Mouse (Mus musculus) heart, adult 18-20 months (tissue): ENCODE measurements at regions not wholly inside any gene's neighbourhood (a gene's known extent, or its start where the extent isn't known, plus 50 kb on each side); places are given as distances from the start of the nearest gene placed in this dataset.

ENCODE experiments used
- DNase-seq, 2 experiments: peaks; one replicate each; pipeline ENCODE4 v3.0.0; 2021 to 2022; ENCODE audit warnings: mixed read lengths in 1 of 2

DNA sequence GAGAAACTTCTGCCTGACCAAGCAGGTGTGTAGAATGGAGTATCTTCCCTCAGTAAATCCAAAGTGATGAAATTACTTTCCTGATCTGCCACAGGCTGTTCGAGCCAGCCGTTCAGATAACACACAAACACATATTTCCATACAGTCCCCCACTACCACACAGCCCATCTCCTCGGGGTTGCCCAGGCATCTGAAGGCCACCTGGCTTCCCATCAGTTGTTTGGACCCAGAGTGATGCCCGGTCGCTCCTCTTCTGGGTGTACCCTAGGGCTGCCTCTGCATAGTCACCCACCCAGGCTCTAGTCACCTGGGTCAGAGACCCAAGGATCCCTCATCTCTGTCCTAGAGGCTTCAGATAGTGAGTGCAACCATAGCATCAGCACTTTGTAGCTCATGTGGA is 107.9 kb downstream of the CK137956 start:
- no peak for DNase-seq

DNA sequence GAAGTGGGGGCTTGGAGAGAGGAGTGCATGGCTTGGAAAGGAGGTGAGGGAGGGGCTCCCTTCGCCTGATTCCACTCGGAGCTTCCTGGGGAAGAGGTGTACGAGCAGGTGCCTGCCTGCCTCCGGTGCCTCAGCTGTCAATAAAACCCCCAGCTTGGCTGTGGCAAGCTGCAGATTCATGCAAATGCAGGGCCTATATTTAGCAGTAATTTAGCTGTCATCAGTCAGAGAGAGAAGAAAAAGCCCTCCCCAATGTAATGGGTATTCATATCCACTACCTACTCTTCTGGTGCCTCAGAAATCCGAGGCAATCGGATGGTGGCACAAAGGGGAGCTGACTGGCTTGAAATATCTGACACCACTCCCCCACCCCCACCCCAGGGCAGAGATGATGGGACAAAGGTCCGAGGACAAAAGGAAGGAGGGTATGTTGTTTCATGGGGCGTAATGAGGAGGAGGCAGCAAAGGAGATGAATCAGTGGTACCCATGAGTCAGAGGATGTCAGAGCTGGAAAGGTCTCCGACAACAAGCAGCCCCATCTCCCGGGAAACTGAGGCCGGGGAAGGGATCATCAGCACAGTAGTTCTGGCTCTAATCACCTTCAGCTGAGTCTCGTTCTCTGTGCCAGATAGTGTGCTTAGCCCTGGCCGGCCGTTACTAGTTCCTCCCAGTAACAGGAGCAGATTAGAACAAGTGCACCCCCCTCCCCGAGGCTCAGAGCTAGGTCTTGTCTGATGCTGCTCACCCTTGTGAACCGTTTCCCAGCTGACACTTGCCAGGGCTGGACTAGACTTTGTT is 109.2 kb downstream of the CK137956 start:
- DNase-seq = no peak

DNA sequence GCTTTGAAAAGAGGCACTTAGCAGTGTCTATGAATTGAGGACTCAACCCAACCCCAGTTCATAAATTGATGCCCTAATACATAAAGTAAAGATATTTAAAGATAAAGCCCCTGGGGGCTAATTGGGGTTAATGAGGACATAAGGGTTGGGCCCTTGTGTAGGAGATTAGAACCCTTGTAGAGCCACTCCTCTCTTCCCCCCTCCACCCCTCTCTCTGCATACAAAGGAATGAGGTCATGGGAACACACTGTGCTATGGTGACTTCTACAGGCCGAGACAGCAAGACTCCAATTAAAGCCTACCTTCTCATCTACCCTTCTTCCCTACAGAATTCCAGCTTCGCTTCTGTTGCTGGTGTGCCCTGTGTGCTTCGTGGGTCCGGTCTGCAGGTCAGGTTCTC is 110.5 kb downstream of the CK137956 start:
- no peak for DNase-seq

DNA sequence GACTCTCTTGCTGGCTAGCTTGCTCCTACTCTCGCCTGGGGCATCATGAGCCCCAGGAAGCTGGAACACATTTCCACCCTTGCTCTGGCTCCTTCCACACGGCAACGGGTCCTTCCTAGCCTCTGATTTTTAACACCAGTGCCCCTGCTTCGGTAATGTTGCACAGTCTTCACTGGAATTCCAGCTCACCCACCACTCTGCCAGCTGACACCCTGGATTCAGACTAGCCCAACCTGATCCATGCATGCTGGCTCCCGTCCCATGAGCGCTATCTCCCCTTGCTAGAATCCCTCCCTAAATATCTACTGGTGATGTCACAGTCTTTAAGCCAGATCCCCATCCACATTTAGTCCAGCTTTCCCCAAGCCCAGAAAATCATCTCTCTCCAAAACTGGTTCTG is 111.2 kb downstream of the CK137956 start:
- no peak for DNase-seq

DNA sequence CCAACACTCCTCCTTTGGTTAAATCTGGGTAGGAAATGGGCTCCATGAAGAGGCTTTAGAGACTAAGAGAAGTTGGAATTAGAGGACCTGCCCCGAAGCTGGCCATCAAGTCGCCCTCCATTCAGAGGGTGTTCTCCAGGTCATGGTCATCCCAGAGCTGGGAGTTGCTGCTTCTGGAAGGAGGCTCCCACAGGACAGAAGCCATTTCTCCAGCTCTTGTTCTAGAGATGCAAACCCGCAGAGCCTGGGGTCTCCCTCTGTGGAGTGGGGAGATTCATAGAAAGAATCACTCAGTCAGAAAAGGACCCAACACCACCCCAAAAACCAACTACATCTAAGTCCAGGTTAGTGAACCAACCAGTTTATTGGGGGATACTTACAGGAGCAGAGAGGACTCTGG is 112.2 kb downstream of the CK137956 start:
- DNase-seq = no peak

DNA sequence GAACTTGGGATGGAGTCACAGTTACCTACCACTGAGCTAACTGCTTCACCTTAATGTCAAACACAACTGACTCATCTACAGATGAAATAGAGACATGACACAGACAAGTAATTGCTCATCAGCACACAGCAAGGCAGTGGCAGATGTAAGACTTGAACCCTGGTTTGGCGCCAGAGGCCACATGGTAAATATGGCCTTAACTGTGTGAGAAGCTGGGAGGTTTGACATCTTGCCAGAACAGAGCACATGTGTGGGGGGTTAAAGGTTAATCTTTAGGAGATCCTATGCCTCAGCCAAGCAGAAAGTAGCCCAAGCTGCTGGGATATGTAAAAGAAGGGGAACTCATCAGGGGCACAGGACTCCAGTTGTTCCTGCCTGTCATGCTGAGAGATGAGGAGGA is 114.9 kb downstream of the CK137956 start:
- DNase-seq = no peak

DNA sequence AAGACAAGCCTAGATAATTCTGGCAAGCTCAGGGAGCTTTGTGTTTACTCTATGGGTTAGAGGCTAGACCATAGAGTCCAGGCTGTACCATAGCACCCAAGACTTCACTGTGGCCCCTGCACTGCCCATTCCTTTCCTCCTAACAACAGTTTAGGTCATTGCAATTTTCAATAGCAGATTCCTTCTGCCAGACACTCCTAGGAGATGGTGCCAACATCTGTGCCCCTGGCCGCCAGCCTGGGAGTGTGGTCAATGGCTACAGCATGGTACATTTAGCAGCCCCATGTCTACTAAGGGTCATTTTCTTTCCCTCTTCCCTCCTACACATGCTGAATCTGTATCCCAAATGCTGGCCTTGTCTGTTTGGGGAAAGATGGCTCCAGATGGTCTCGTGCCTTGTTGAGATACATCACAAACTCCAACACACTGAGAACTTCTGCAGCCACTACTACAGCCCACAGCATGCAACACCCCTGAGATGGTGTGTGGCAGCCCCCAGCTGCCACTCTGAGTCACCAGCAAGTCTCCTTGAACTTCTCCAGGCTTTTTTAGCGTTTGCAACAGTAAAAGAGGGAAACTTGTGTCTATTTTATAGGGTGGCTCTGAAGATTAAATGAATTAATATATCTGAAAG is 115.9 kb downstream of the CK137956 start:
- no peak for DNase-seq

DNA sequence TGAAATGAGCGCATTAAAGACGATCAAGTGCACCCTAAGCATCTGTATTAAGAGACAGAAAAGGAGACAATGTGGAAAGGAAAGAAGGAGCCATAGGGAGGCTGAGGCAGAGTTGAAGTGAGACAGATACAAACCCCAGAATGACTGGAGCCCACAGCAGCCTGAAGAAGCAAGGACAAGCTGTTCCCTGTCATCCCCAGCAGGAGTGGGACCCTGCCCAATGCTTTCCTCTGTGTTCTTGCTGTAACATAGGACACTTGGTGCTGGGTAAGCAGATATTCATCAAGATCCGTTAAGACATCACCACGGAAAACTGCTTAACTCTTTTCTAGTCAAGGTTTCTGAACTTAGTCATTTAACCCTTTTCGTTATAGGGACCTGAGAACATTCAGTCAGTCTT is 121.4 kb downstream of the CK137956 start:
- DNase-seq = no peak

DNA sequence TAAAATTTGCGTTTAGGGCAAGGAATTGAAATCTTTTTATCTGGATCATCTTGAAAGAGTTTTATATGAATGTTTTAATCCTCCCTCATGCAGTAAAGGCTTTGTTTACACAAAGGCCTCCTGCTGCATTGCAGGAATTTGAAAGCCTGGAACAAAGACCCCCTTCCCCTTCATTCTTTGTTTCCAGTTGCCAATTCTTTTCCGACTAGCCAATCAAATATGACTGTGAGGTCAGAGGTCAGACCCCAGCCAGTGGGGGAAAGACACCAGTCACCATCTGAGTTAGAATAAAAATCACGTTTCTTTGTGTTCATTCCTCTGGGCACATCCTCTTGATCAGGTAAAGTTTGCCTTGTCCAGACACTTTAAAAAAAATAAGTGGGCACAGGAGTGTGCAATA is 124.4 kb downstream of the CK137956 start:
- no peak for DNase-seq

DNA sequence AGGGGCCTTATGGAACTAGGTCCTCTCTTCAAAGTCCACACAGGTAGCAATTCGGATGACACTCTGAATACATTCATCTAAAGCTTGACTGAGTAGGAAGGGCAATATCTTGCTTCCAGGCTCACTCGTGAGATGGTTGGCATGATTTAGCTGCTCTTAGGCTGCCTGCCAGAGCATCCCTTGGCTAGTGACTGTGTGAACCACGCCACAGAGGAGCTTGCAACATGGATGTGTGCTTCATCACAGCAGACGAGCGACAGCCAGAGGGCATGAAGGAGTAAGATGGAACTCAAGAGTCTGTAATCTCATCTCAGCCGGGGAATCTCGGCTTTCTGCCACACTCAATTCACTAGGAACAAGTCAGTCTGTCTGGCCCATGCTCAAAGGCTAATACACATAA is 127.3 kb downstream of the CK137956 start:
- no peak for DNase-seq

DNA sequence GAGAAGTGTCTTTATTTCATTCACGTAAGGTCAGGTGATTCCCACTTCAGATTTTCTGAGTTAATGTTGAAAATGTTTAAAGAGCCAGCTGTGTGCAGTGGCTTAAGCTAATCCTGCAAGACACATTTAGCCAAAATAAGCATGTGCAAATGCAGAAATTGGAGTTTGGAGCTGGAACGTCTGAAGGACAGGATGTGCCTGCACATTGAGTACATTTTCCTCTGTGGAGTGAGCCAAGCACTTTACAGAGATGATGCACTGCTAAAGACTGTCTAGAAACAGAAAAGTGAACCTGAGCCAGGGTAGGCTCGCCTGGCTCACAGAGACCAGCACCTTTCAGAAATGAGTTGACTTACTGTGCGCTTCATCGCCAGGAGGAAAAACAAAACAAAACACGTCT is 137.1 kb downstream of the CK137956 start:
- no peak for DNase-seq

DNA sequence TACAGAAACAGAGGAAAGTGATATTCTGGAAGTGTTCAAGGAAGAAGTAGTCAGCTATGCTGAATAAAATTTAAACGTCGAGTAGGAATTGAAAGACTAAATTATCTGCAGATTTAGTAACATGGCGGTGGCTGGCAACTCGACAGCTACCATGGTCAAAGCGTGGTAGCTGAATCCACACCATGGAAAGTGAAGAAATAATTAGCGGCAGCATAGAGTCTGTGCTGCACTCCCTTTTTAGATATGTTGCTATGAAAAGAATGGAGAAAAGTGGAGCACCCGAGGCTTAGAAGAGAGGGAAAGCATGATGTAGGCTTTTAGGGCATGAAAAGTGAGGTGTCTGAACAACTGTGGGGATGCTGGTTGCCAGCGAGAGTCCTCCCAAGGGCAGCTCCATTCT is 143.8 kb downstream of the CK137956 start:
- no peak for DNase-seq

DNA sequence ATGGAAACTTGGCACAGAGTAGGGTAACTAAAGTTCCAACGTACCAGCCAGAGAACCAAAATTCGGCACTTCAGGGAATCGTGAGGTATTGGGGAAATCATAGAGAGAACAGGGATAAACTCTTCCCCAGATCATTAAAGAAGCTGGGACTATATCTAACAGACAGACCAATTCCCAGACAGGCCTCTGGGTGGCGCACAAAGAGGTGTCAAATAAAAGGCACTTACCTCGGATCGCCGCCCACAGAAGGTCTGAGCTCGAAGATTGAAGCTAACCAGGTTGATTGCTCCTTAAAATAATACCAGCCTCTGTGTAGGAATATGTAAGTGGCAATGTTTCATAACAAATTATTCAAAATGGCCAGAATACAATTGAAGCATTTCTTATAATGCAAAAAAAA is 151.2 kb downstream of the CK137956 start:
- no peak for DNase-seq

DNA sequence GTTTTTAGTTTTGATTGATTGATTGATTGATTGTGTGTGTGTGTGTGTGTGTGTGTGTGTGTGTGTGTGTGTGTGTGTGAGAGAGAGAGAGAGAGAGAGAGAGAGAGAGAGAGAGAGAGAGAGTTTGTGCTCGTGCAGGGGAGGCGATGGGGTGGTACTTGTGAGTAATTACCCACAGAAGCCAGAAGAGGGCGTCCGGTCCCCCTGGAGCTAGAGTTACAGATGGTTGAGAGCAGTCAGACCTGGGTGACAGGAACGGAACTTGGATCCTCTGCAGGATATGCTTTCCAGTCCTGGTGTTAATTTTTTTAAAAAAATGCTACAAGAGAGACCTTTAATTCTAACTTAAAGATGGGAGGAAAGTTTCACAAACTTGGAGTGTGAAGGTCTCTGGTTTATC is 151.7 kb downstream of the CK137956 start:
- DNase-seq = no peak

DNA sequence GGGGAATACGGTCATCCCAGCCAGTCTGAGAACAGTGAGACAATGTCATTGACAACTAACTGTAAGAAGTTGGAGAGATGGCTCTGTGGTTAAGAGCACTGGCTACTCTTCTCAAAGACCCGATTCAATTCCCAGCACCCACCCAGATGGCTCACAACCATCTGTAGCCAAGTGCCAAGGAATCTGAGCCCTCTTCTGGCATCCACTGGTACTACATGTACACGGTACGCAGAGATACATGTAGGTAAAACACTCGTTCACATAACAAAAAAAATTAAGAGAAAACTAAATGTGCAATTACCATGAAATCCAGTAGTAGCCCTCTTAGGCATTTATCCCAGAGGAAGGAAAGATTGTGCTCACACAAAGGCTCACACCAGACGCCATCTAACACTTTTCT is 156.1 kb downstream of the CK137956 start:
- DNase-seq = no peak

DNA sequence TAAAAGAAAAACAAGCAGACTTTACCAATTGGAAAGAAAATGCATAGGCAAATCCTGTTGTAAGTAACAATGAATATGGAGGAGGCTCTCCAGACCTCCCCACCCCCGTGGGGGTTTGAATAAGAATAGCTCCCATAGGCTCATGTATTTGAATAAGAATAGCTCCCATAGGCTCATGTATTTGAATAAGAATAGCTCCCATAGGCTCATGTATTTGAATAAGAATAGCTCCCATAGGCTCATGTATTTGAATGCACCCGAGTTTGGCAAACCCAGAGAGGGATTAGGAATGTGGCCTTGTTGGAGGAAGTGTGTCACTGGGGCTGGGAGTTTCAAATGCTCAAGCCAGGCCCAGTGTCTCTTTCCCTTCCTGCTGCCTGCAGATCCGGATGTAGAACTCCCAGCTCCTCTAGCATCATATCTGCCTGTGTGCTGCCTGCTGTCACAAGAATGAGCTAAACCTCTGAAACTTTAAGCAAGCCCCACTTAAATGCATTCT is 158.7 kb downstream of the CK137956 start:
- DNase-seq = no peak

DNA sequence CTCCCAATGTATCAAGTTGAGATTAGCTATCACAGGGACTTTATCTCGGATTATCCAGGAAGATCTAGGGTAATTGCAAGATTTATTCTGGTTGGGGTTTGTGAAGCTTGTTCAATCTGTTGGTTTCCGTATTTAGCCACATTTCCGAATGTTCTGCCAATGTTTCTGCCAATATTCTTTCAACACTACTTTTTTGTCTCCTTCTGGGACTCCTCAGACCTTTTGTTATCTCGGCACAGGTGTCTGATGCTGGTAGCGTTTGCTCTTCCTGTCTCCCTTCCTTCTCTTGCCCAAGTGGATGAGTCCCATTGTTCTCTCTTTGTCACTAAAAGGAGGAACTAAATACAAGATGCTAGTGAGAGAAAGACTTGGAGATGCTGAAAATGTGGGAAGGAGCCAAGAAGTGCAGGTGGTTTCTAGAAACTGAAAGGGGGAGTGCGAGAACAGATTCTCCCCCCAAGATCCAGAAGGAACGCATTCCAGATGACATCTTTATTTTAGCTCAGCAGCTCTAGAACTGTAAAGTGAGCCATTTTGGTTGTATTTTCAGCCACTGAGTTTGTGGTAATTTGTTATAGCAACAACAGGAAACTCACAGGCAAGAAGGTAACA is 159.7 kb downstream of the CK137956 start:
- no peak for DNase-seq

DNA sequence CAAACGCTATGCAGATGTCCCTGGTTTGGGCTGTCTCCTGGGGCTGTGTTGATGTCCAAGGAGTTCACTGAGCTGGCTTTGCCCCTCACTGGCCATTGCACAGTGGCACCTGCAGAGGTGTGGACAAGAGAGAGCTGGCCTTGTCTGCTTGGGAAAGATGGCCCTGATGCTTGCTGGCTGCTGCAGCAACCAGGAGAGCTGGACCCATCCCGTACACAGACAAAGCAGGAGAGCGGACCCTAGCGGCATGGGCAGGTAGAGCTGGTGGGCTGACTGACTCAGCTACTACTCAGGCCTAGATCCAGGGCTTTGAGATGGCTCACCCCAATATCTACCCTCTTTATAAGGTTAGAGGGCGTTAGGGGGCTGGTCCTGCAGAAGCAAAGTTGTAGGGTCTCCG is 161.7 kb downstream of the CK137956 start:
- DNase-seq = no peak

DNA sequence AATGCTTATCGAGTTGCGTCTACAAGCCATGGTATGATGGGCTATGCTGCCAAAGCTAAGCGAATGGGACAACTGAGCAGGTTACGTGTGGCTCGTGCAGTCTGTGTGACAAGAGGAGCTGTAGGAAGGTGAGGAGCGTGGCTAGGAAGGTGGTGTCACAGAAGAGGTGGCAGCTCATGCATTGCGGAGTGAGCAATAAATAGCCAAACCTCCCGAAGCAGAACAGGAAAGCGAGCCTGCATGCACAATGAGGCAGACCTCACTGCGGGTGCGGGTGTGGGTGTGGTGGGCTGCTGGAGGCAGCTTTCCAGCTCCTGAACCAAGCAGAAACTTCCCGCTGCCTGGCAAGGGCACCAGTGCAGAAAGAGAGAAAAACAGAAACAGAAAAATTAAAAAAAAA is 181.5 kb downstream of the CK137956 start:
- no peak for DNase-seq

DNA sequence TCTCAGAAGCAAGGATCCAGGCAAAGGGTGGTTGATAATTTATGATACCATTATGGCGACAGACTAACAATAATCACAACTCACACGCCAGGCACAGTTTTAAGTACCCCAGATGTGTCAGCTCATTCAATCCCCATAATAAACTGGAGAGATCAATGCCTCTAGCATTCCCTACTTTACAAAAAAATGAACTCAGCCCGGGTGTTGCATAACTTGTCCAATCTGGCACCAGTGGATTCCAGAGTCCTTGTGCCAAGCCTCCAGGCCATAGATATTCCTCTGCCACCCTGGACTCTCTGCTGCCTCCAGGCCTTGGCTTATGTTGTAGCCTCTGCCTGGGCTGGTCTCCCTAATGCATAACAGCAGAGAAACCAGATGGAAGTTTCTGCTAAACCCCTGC is 185.0 kb downstream of the CK137956 start:
- no peak for DNase-seq

DNA sequence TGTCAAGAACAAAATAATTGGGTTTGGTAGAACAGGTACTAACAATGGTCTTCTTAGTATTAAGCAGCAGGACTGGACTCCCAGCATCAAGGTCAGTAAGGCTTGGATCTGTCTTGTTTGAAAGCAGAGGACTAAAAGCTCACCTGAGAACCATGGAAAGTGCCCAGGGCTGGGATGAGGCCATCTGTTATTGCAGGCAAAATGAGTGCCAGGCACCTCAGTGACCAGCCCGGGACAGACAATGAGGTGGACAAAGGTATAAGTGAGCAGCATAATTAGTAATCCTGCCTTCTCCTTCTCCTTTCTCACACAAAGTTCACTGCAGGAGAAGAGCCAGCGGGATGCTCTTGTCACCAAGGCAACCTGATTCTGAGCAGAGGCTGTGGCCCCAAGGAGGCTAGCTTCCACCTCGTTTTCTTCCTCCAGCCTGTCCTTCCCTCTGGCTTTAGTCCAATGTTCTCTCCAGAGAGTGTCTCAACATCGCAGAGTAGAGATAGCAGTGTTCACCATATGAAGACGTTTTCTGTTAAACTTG is 198.7 kb downstream of the CK137956 start:
- no peak for DNase-seq

DNA sequence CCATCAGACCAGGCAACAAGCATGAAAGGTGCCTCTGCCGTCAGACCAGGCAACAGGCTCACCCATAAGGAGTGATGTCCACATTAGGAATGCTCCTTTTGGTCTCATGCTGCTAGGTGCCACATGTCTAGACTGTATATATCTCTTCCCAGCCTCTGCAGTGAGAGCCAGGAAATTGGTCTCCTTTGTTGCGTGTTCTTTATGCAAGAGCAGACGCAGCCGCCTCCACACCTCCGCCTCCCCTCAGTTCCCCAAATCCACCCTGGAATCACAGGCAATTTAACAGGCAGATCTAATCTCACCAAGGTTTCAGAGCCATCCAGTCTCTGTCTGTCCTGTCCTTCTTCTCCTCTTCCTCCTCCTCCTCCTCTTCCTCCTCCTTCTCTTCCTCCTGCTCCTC is 207.0 kb downstream of the CK137956 start:
- DNase-seq = no peak

DNA sequence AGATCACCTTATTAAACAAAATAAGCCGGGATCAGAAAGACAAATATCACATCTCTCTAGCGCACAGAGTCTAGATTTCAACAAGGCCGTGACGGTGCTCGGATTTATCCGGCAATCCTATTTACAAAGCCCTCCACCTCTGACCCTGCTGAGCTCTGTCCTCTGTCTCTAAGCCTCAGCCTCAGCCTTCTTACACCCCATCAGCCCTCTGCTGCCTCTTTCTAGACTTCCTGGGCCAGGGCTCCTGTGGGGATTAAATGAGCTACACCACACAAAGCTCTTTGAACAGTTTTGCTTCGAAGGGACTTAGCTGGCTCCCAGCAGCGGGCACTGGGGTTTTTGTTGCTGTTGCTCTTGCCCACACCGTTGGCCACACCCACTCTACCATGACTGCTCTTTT is 211.8 kb downstream of the CK137956 start:
- DNase-seq = no peak
